Mouse (Mus musculus): Measurements from ENCODE around the gene Nlgn2. TPM values are rescaled to one million over a fixed set of nuclear protein-coding genes. Genes with fewer than 3 reads are reported as not detected.

Nlgn2 gene
- polyA plus RNA-seq, 1 experiment: 2.4 TPM

DNA sequence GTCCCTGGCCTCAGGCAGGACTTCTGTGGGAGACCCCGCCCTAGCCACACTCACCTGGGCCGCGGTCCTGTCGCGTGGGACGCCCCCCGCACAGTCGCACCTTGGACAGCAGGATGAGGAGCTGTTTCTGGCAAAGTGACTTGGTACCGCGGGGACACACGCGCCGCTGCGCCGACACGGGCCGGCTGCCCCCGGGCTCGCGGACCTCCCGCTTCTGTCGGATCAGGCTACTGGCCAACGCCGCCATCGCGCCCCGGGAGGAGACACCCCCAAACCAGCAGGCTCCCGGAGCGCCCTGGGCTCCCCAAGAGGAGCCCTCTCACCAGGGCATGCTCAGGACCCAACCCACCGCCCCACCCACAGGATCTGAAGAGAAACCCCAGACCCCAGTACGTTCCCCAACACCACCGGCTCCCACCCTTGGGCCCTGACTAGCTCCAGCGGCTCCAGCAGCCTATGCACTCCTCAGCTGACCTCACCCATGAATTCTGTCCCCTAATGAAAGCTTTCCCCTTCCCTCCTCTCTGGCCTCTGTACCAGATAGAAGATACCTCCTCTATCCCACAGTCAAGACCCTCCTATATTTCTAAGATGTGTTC is 36.1 kb downstream of the Nlgn2 start, which contains the start of gene Fgf11:
Fgf11 (minus strand) TSS at position 479 of the 599 bp plus-strand sequence.
- H3K4me1 ChIP-seq (ENCODE audit: control insufficient read depth, insufficient read depth, low read length): peaks cover 46% of the 10 kb centered on the region
- no peak within 1 kb of the TSS for H3K27ac ChIP-seq (ENCODE audit: control insufficient read depth, insufficient read depth, low read depth, low read length)
- H3K27me3 ChIP-seq (ENCODE audit: control insufficient read depth, insufficient read depth, low read length): no peaks in the 10 kb centered on the region
- H3K4me3 ChIP-seq (ENCODE audit: control insufficient read depth, low read depth, low read length): peak within 1 kb of the TSS; percentile 86
- no peaks in the 10 kb centered on the region for H3K36me3 ChIP-seq (ENCODE audit: control insufficient read depth, insufficient read depth, low read length)
- TF ChIP-seq CTCF (IDR thresholded peaks at IDR 0.05; ENCODE audit: control insufficient read depth, insufficient read depth, insufficient replicate concordance, low read depth, low read length) (no peak), POLR2A (IDR thresholded peaks at IDR 0.05; ENCODE audit: control insufficient read depth, low read depth, low read length) (no peak)

DNA sequence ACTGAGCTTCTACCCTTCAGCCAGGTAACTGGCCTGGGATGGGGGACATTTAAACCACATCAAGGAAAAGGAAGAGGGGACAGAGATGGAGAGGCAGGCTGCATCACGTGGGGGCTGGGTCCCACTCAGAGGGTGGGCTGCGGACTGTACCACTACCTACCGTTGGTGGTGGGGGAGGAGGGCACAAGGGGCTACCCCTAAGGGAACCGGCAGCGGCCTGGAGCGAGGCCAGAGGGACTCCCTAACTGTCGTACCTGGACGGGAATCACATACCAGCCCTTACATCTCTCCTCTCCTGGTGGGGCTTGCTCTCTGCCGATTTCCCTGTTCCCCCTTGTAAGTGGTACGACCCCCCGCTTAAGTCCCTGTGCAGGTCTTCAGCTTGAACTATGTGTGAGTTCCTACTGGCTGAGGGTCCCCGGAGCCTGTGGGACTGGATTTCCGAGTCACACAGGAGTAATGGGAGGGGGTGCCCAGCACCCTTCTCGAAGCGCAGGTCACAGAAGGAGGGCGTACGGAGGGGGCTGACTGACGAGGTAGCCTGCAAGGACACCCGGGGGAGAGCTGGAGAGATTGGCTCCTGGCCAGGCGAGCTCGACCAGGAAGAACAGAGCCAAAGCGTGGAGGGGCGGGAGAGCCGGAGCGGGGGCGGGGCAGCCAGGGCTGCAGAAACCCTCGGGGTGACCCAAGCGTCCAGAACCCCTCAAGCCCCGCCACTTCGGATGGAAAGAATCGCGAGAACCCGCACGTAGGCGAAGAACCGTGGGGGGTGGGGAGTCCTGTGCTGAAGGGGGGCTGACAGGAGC is 37.0 kb downstream of the Nlgn2 start:
- peak overlapping the region; percentile 86 for H3K4me3 ChIP-seq (ENCODE audit: control insufficient read depth, low read depth, low read length)
- TF ChIP-seq CTCF (IDR thresholded peaks at IDR 0.05; ENCODE audit: control insufficient read depth, insufficient read depth, insufficient replicate concordance, low read depth, low read length): no peak
- TF ChIP-seq POLR2A (IDR thresholded peaks at IDR 0.05; ENCODE audit: control insufficient read depth, low read depth, low read length): no peak
- H3K27ac ChIP-seq (ENCODE audit: control insufficient read depth, insufficient read depth, low read depth, low read length): no peak overlapping the region
- peaks cover 47% of the 10 kb centered on the region for H3K4me1 ChIP-seq (ENCODE audit: control insufficient read depth, insufficient read depth, low read length)
- H3K27me3 ChIP-seq (ENCODE audit: control insufficient read depth, insufficient read depth, low read length): no peaks in the 10 kb centered on the region
- H3K36me3 ChIP-seq (ENCODE audit: control insufficient read depth, insufficient read depth, low read length): no peaks in the 10 kb centered on the region

DNA sequence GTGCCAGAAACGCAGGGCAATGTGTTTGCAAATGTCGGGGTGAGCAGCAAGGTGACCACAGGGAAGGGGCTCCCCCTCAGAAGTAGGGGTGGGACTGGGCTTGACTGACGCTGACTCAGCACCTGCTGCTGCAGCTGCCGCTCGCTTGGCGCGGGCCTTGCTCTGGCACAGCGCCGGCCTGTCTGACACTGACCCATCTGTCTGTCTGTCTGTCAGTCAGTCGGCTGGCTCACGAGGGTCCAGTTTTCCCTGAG is 37.5 kb downstream of the Nlgn2 start:
- H3K4me1 ChIP-seq (ENCODE audit: control insufficient read depth, insufficient read depth, low read length): peaks cover 46% of the 10 kb centered on the region
- no peaks in the 10 kb centered on the region for H3K27me3 ChIP-seq (ENCODE audit: control insufficient read depth, insufficient read depth, low read length)

DNA sequence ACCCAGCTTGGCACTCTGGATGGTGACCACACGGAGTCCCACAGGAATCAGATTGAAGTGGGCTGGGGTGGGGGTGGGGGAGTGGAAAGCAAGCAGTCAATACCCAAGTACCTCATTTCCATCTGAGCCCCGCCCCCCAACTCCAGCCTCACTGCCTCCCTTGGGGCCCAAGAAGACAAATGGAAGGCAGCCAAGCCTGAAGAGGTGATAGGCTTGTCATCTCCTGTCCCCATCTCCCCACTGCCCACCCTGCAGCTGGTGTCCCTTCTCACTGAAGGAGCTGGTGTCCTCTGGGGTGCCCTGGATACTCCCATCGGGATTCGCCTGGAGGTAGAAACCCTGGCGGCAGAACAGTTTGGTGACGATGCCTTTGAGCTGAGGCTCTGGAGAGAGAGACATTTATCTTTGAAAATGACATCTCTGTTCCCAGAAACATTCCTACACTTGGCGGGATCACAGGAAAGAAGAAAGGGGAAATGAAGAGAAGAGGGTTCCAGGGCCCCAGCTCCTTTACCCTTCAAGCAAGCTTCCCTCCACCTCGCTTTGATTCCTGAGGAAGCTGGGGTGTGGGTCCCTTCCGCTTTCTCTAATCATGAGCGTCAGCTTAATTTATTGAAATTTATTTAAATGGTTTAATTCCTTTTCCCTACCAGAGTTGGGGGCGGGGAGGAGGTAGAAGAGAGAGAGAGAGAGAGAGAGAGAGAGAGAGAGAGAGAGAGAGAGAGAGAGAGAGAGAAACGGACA is 38.0 kb downstream of the Nlgn2 start:
- Histone ChIP-seq H3K27me3 (ENCODE audit: control insufficient read depth, insufficient read depth, low read length) (no peaks in the 10 kb centered on the region), H3K27ac (ENCODE audit: control insufficient read depth, insufficient read depth, low read depth, low read length) (no peak overlapping the region), H3K36me3 (ENCODE audit: control insufficient read depth, insufficient read depth, low read length) (no peaks in the 10 kb centered on the region), H3K4me1 (ENCODE audit: control insufficient read depth, insufficient read depth, low read length) (peaks cover 41% of the 10 kb centered on the region), H3K4me3 (ENCODE audit: control insufficient read depth, low read depth, low read length) (no peak overlapping the region)
- no peak for TF ChIP-seq CTCF (IDR thresholded peaks at IDR 0.05; ENCODE audit: control insufficient read depth, insufficient read depth, insufficient replicate concordance, low read depth, low read length)
- TF ChIP-seq POLR2A (IDR thresholded peaks at IDR 0.05; ENCODE audit: control insufficient read depth, low read depth, low read length): no peak

More for the DNA sequence above, 37.5 kb downstream of the Nlgn2 start:
- no peaks in the 10 kb centered on the region for H3K36me3 ChIP-seq (ENCODE audit: control insufficient read depth, insufficient read depth, low read length)
- no peak overlapping the region for H3K27ac ChIP-seq (ENCODE audit: control insufficient read depth, insufficient read depth, low read depth, low read length)
- TF ChIP-seq POLR2A (IDR thresholded peaks at IDR 0.05; ENCODE audit: control insufficient read depth, low read depth, low read length): no peak
- TF ChIP-seq CTCF (IDR thresholded peaks at IDR 0.05; ENCODE audit: control insufficient read depth, insufficient read depth, insufficient replicate concordance, low read depth, low read length): no peak
- peak overlapping the region; percentile 86 for H3K4me3 ChIP-seq (ENCODE audit: control insufficient read depth, low read depth, low read length)

DNA sequence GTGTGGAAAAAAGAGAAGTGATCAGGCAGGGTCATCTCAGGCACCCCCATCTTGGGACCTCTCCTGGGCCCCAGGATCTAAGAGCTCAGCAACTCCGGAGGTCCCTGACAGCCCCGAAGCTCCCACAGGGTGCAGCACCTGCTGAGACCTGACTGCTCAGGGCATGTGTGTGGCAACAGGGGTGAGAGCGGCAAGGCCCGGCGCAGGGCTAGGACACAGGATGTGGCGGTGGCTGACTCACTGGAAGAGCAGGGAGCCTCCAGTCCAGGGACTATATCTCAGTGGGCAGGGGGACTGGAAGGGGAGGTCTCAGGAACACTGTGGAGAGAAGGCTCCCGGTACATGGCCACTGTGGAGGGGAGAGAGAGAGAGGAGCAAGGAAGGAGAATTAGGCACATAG is 39.7 kb downstream of the Nlgn2 start:
- Histone ChIP-seq H3K4me1 (ENCODE audit: control insufficient read depth, insufficient read depth, low read length) (peaks cover 26% of the 10 kb centered on the region), H3K4me3 (ENCODE audit: control insufficient read depth, low read depth, low read length) (no peak overlapping the region), H3K36me3 (ENCODE audit: control insufficient read depth, insufficient read depth, low read length) (no peaks in the 10 kb centered on the region), H3K27ac (ENCODE audit: control insufficient read depth, insufficient read depth, low read depth, low read length) (no peak overlapping the region), H3K27me3 (ENCODE audit: control insufficient read depth, insufficient read depth, low read length) (no peaks in the 10 kb centered on the region)
- TF ChIP-seq CTCF (IDR thresholded peaks at IDR 0.05; ENCODE audit: control insufficient read depth, insufficient read depth, insufficient replicate concordance, low read depth, low read length) (no peak), POLR2A (IDR thresholded peaks at IDR 0.05; ENCODE audit: control insufficient read depth, low read depth, low read length) (no peak)

DNA sequence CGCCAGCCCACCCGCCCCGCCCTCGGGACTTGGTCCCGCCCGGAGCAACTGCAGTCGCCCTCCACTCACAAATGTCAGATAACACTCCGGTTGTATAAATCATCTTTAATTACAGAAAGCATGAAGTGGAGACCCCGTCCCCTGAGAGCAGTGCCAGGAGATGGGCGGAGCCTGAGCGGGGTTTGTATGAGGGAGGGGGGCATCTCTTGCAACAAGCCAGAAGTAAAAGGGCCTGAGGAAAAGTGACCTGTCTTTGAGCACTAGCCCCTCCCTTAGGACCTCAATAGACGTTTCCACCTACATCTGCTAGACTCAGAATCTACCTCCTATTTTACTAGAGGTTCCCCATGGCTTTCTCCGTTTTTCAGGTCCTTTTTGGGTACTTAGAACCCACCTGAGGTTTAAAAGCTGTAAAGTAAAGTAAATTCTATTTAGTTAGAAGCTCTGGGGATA is 41.6 kb downstream of the Nlgn2 start:
- Histone ChIP-seq H3K27ac (ENCODE audit: control insufficient read depth, insufficient read depth, low read depth, low read length) (no peak overlapping the region), H3K27me3 (ENCODE audit: control insufficient read depth, insufficient read depth, low read length) (no peaks in the 10 kb centered on the region), H3K36me3 (ENCODE audit: control insufficient read depth, insufficient read depth, low read length) (no peaks in the 10 kb centered on the region), H3K4me3 (ENCODE audit: control insufficient read depth, low read depth, low read length) (peak overlapping the region; percentile 84; the same call in 1 of the 2 replicates), H3K4me1 (ENCODE audit: control insufficient read depth, insufficient read depth, low read length) (peaks cover 12% of the 10 kb centered on the region)
- no peak for TF ChIP-seq CTCF (IDR thresholded peaks at IDR 0.05; ENCODE audit: control insufficient read depth, insufficient read depth, insufficient replicate concordance, low read depth, low read length)
- no peak for TF ChIP-seq POLR2A (IDR thresholded peaks at IDR 0.05; ENCODE audit: control insufficient read depth, low read depth, low read length)
